Mouse (Mus musculus): ENCODE results near the gene Gdi2. TPM values are rescaled to one million over a fixed set of nuclear protein-coding genes. Genes with fewer than 3 reads are reported as not detected.

Gene Gdi2
- total RNA-seq, 2 experiments from 2014 or later: 313 to 314 TPM

DNA sequence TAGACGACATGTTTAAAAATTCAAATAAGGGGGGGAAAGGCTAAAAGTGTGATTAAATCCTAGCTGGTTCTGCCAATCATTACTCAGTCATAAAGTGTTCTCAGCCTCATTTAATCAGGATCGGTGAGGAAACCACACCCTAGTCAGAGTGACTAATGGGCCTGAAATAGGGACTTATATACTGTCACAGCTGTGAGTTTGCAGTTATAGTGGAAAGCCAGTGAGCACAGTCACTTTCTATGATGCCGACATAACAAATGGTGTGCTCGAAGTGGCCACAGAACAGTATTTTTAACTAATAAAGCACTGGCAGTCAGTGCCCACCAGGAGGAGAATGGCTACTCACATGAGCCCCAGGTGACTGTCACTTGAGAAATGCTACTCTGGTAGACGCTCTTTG lies 7.1 kb downstream of the Gdi2 start:
- no peak for DNase-seq (ENCODE audit: low spot score in 2 of 2)

DNA sequence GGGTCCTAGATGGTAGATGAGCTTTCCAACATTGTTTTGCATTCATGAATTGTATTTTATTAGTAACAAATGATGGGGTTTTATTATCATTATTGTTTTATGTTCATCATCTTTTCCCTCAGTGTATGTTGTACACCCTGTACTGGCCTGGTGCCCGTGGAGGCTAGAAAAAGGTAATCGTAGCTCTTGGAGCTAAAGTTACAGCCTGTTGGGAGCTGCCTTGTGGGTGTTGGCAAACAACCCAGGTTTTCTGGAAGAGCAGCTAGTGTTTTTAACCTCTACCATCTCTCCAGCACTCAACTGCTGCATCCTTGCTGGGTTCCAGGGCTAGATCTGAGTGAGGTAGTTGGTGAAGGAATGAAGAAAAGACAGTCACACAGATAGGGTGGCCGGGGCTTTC lies 9.5 kb downstream of the Gdi2 start:
- no peak for DNase-seq (ENCODE audit: low spot score in 2 of 2)

- no peak for DNase-seq (ENCODE audit: low spot score in 2 of 2)
Observed at GRCm38 (mm10) chr13:3547856-3548255, 10.0 kb downstream of the Gdi2 start.

DNA sequence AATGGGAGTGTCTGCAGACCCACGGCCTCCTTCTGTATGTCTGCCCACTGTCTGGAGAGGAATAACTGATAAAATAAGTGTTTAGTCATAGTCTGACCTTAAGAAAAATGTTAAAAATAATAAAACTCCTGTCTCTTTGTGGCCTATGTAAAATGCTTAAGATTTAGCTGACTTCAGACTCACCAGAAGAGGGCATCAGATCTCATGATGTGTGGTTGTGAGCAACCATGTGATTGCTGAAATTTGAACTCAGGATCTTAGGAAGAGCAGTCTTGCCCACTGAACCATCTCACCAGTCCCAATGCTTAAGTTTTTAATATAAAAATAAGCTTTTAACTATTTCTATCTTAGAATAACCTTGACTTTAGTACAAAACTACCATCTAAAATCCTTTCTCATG lies 25.3 kb downstream of the Gdi2 start:
- DNase-seq (ENCODE audit: low spot score in 2 of 2): no peak

- no peak for DNase-seq (ENCODE audit: low spot score in 2 of 2)
Observed at GRCm38 (mm10) chr13:3563953-3564352, 26.1 kb downstream of the Gdi2 start.

GRCm38 (mm10) chr13:3590789-3591188 lies 52.9 kb downstream of the Gdi2 start:
- no peak for DNase-seq (ENCODE audit: low spot score in 2 of 2)

GRCm38 (mm10) chr13:3594311-3594710 lies 56.4 kb downstream of the Gdi2 start:
- no peak for DNase-seq (ENCODE audit: low spot score in 2 of 2)

- no peak for DNase-seq (ENCODE audit: low spot score in 2 of 2)
Observed at GRCm38 (mm10) chr13:3596232-3596631, 58.4 kb downstream of the Gdi2 start.

DNA sequence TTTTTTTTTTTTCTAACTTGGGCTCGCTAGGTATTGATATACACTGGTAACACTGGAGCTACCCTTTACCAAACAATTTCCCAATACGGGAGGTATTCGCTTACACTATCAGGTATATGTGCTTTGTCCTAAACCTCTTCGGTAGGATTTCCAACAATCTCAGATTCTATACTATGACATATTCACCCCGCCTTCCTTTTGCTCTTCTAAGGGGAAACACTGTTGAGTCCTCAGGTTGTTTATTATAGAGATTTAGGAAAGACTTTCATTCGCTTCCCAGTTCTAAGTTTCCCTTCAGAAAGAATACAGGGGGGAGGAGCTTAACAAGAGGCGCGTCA lies 71.9 kb downstream of the Gdi2 start:
- DNase-seq (ENCODE audit: low spot score in 2 of 2): no peak

GRCm38 (mm10) chr13:3610118-3610794 lies 72.4 kb downstream of the Gdi2 start:
- peak in 1 of 2 experiments; percentile 15 for DNase-seq (ENCODE audit: low spot score in 2 of 2)

- peak; percentile 98 to 99 for DNase-seq (ENCODE audit: low spot score in 2 of 2)
Observed at GRCm38 (mm10) chr13:3610795-3611438, 73.1 kb downstream of the Gdi2 start, which contains the start of gene Fam208b. TSS of gene Fam208b (minus strand) at chr13:3611108.

Other genes starting within 250 kb of the Gdi2 start
- 10 to 100 TPM; 24.3 to 29.0 TPM for gene Fam208b, start 73.0 kb downstream of the Gdi2 start, total RNA-seq (2021)
- gene Asb13, start 96.0 kb downstream of the Gdi2 start, total RNA-seq (2021): 10 to 100 TPM; 47.9 to 49.8 TPM

Data from left cerebral cortex, adult 18-20 months (tissue).